Mouse (Mus musculus): ENCODE results near the gene Cdpf1.

Gene Cdpf1

DNA sequence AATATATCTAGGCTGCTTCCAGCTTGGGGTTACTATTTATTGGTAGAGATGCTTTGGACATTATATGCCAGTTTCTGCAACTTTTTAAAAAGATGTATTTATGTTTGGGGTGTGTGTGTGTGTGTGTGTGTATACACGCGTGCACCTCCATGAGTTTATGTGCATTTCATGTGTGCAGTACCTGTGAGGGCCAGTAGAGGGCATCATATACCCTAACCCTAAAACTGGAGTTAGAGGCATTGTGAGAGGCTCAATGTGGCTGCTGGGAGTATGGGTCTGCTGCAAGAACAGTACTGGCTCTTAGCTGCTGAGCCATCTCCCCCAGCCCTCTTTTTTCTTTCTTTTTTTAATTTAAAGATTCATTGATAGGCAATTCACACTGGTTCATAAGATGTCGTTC is 53.7 kb downstream of the Cdpf1 start:
- peak; percentile 14 for DNase-seq

All from heart, adult 11 months (tissue).